Comparison of ENCODE assay signal across 13 mouse cellular contexts in genomic region chr11:117339050-117339449, GRCm38 (mm10).
DNase-seq lines count a peak whose midpoint lies in the region; ATAC-seq lines count a peak whose summit lies in the region.
"Had no signal": no experiment of that assay in that cellular context is flagged by ENCODE, and none has a peak within 500 bp of the region (broad histone marks: within the 10 kb centered on the region; RNA-seq: fewer than 3 reads in every experiment).

No protein-coding gene starts in this region.

- no peaks in the 10 kb centered on the region for H3K9me3 ChIP-seq in heart, embryonic 14.5 days (ENCODE audit: control insufficient read depth, low read length)
- H3K9me3 ChIP-seq in midbrain, embryonic 15.5 days = no peaks in the 10 kb centered on the region
- H3K9me3 ChIP-seq in midbrain, embryonic 14.5 days (ENCODE audit: control insufficient read depth, low read length) = no peaks in the 10 kb centered on the region
- no peaks in the 10 kb centered on the region for H3K9me3 ChIP-seq in intestine, embryonic 16.5 days (ENCODE audit: control insufficient read depth, low read length)
- H3K9me3 ChIP-seq in stomach, embryonic 16.5 days (replicated peaks; ENCODE audit: control insufficient read depth, low read length) = no peaks in the 10 kb centered on the region
- H3K9me3 ChIP-seq: midbrain, embryonic 13.5 days had no signal

- peaks cover 44 to 72% of the 10 kb centered on the region in 2 experiments for H3K4me1 ChIP-seq in heart, embryonic 14.5 days (ENCODE audit: control insufficient read depth in 2 of 2, insufficient read depth in 2 of 2, low read length in 2 of 2)
- H3K4me1 ChIP-seq in midbrain, embryonic 15.5 days = peaks cover 70% of the 10 kb centered on the region
- H3K4me1 ChIP-seq in midbrain, embryonic 14.5 days (ENCODE audit: control insufficient read depth, insufficient read depth, low read length) = peaks cover 49% of the 10 kb centered on the region
- peaks cover 93% of the 10 kb centered on the region for H3K4me1 ChIP-seq in intestine, embryonic 16.5 days (ENCODE audit: control insufficient read depth, insufficient read depth, low read length)
- H3K4me1 ChIP-seq in stomach, embryonic 16.5 days (ENCODE audit: control insufficient read depth, insufficient read depth, low read length) = peaks cover 70% of the 10 kb centered on the region

- no peak overlapping the region for H3K4me3 ChIP-seq in heart, embryonic 14.5 days (ENCODE audit: control insufficient read depth in 1 of 2, insufficient read depth in 1 of 2, low read depth in 1 of 2, low read length in 2 of 2)
- no peak overlapping the region for H3K4me3 ChIP-seq in midbrain, embryonic 15.5 days
- no peak overlapping the region for H3K4me3 ChIP-seq in midbrain, embryonic 14.5 days (replicated peaks; ENCODE audit: low read depth, low read length)
- no peak overlapping the region for H3K4me3 ChIP-seq in intestine, embryonic 16.5 days (ENCODE audit: low read length)
- H3K4me3 ChIP-seq in stomach, embryonic 16.5 days (replicated peaks; ENCODE audit: low read length) = no peak overlapping the region
- H3K4me3 ChIP-seq: midbrain, embryonic 13.5 days had no signal

- H3K36me3 ChIP-seq in heart, embryonic 14.5 days (ENCODE audit: control insufficient read depth, insufficient read depth, low read length) = no peaks in the 10 kb centered on the region
- H3K36me3 ChIP-seq in midbrain, embryonic 15.5 days (replicated peaks) = no peaks in the 10 kb centered on the region
- no peaks in the 10 kb centered on the region for H3K36me3 ChIP-seq in midbrain, embryonic 14.5 days (ENCODE audit: control insufficient read depth, insufficient read depth, low read length)
- H3K36me3 ChIP-seq in intestine, embryonic 16.5 days (ENCODE audit: control insufficient read depth, insufficient read depth, low read length) = no peaks in the 10 kb centered on the region
- H3K36me3 ChIP-seq in stomach, embryonic 16.5 days (ENCODE audit: control insufficient read depth, insufficient read depth, low read length) = no peaks in the 10 kb centered on the region

- no peak overlapping the region for H3K9ac ChIP-seq in heart, embryonic 14.5 days (ENCODE audit: low read length)
- H3K9ac ChIP-seq in midbrain, embryonic 15.5 days = no peak overlapping the region
- no peak overlapping the region for H3K9ac ChIP-seq in midbrain, embryonic 14.5 days (replicated peaks; ENCODE audit: low read length)
- no peak overlapping the region for H3K9ac ChIP-seq in intestine, embryonic 16.5 days (ENCODE audit: low read depth, low read length)
- no peak overlapping the region for H3K9ac ChIP-seq in stomach, embryonic 16.5 days (ENCODE audit: low read length)

- H3K27me3 ChIP-seq in heart, embryonic 14.5 days (ENCODE audit: control insufficient read depth, insufficient read depth, low read length) = no peaks in the 10 kb centered on the region
- H3K27me3 ChIP-seq in midbrain, embryonic 15.5 days (replicated peaks) = no peaks in the 10 kb centered on the region
- H3K27me3 ChIP-seq in midbrain, embryonic 14.5 days (ENCODE audit: control insufficient read depth, insufficient read depth, low read length) = no peaks in the 10 kb centered on the region
- no peaks in the 10 kb centered on the region for H3K27me3 ChIP-seq in intestine, embryonic 16.5 days (replicated peaks; ENCODE audit: control insufficient read depth, insufficient read depth, low read length)
- no peaks in the 10 kb centered on the region for H3K27me3 ChIP-seq in stomach, embryonic 16.5 days (ENCODE audit: control insufficient read depth, insufficient read depth, low read length)
- H3K27me3 ChIP-seq: midbrain, embryonic 13.5 days; Patski had no signal

- H3K4me2 ChIP-seq in heart, embryonic 14.5 days (ENCODE audit: low read length) = no peak overlapping the region
- H3K4me2 ChIP-seq in midbrain, embryonic 15.5 days = no peak overlapping the region
- H3K4me2 ChIP-seq in midbrain, embryonic 14.5 days (ENCODE audit: low read length) = no peak overlapping the region
- H3K4me2 ChIP-seq in intestine, embryonic 16.5 days (ENCODE audit: low read depth, low read length) = peak overlapping the region; percentile 1; the same call in 1 of the 2 replicates
- no peak overlapping the region for H3K4me2 ChIP-seq in stomach, embryonic 16.5 days (ENCODE audit: low read depth, low read length)
- H3K4me2 ChIP-seq: midbrain, embryonic 13.5 days had no signal

- intact Hi-C loops in heart, postnatal 25 days (cut with DNase I) = no loop called here

- 85% methylated on average over 3 of the region's 3 CpGs for WGBS in heart, embryonic 14.5 days
- 92% methylated on average over 3 of the region's 3 CpGs for WGBS in midbrain, embryonic 15.5 days
- WGBS in midbrain, embryonic 14.5 days = 93% methylated on average over 3 of the region's 3 CpGs
- 78% methylated on average over 3 of the region's 3 CpGs for WGBS in intestine, embryonic 16.5 days
- WGBS in stomach, embryonic 16.5 days = 81% methylated on average over 3 of the region's 3 CpGs

- peak overlapping the region; percentile 3 to 35; a peak in 1 of 4 replicates for H3K27ac ChIP-seq in heart, embryonic 14.5 days (replicated peaks in 1 of 2; ENCODE audit: control insufficient read depth in 1 of 2, insufficient read depth in 1 of 2, low read depth in 2 of 2, low read length in 2 of 2)
- 0 out of 2 replicates have a peak overlapping the region, but pooled peaks have one; percentile 15 for H3K27ac ChIP-seq in midbrain, embryonic 15.5 days
- H3K27ac ChIP-seq in midbrain, embryonic 14.5 days (replicated peaks; ENCODE audit: low read depth, low read length) = no peak overlapping the region
- H3K27ac ChIP-seq in intestine, embryonic 16.5 days (ENCODE audit: low read length) = peak overlapping the region; percentile 66
- peak overlapping the region; percentile 31; the same call in 1 of the 2 replicates for H3K27ac ChIP-seq in stomach, embryonic 16.5 days (ENCODE audit: low read length)

- DNase-seq in heart, postnatal 25 days (ENCODE audit: low spot score) = no peak
- DNase-seq in midbrain, embryonic 14.5 days = no peak
- no peak for DNase-seq in kidney, postnatal 14 days
- DNase-seq: cerebellum, postnatal 25 days; layer of hippocampus, adult 9-11 months; right cerebral cortex, adult 18-20 months; thymus, postnatal 14 days had no signal

- no peak for ATAC-seq in heart, embryonic 14.5 days (ENCODE audit: insufficient number of reproducible peaks, insufficient read depth, low FRiP score, low read depth)
- ATAC-seq in midbrain, embryonic 15.5 days (replicated peaks) = no peak
- no peak for ATAC-seq in midbrain, embryonic 14.5 days (ENCODE audit: low FRiP score, low TSS enrichment)
- ATAC-seq in intestine, embryonic 16.5 days = no peak
- ATAC-seq in stomach, embryonic 16.5 days (ENCODE audit: insufficient read depth, low FRiP score) = no peak
- ATAC-seq: midbrain, embryonic 13.5 days; Patski had no signal
